Mouse (Mus musculus): Measurements from ENCODE around the gene Gm867. TPM values are rescaled to one million over a fixed set of nuclear protein-coding genes. Genes with fewer than 3 reads are reported as not detected.
A peak's percentile ranks its signal among the peaks of the same experiment; 100 is the strongest.

Gene Gm867
- total RNA-seq, 2 experiments from 2014 or later: not detected

DNA sequence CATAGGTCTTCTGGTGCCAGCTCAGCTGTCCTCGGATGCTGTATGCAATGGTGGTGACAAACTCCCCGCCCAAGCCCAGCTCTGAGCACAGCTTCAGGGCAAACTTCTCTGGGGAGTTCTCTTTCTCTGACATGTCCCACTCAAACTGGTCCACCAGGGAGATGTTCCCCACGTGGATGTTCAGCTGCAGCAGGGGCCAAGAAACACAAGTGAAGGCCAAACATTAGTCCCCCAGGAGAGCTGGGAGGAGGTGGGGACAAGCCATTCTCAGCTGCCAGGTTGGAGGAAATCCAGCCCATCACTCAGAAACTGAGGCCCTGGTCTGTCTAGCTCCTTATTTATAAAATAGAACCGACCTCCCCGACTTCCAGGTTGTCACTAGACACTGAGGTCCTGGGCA lies 36.1 kb downstream of the Gm867 start:
- ATAC-seq (replicated peaks; ENCODE audit: poor library complexity, severe bottlenecking): no peak

DNA sequence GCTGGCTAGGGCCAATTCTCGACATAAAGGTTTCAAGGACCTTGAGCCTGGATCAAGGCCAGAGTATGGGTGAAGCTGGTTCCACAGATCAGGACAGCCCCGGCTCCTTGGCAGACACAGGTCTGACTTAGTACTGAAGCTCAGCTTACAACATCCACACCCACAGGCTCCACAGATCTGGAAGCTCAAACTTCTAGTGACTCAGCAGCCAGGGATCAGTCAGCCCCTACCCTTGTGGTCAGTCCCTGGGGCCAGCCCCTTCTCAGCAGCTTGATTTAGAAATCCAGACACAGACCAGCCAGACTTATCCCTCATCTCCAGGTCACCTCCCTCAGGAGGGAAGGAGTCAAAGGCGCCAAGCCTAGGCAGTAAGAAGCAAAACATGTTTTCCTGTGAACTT lies 41.6 kb downstream of the Gm867 start:
- ATAC-seq (replicated peaks; ENCODE audit: poor library complexity, severe bottlenecking): no peak

DNA sequence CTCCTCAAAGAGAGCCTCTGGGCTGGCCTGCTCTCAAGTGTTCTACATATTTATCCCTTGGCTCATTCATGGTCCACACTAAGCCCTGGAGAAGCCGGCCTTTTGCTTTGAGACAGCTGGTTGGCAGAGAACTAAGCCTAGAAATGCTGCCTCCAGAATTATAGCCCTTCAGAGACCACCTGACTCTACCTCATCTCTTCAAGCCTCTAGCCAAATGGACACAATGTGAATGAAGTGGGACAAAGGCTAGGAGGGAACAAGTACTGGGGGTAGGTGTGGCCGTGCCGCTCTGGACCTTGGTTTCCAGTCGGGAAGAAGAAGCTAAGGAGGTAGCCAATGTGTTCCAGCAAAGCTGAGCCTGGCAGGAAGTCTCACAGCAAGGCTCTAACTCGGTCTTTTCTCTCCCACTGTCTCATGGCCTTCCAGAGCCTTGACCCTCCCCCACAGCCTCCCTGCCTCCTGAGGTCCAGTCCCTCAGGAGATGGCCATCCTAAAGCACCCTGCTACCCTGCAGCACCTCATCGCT lies 42.4 kb downstream of the Gm867 start:
- no peak for ATAC-seq (replicated peaks; ENCODE audit: poor library complexity, severe bottlenecking)

GRCm38 (mm10) chr10:75897373-75897772 lies 43.1 kb downstream of the Gm867 start:
- ATAC-seq (replicated peaks; ENCODE audit: poor library complexity, severe bottlenecking): 0 out of 2 replicates have a peak, but pooled peaks have one; percentile 10

- no peak for ATAC-seq (replicated peaks; ENCODE audit: poor library complexity, severe bottlenecking)
Observed at GRCm38 (mm10) chr10:75896208-75896607, 44.3 kb downstream of the Gm867 start.

DNA sequence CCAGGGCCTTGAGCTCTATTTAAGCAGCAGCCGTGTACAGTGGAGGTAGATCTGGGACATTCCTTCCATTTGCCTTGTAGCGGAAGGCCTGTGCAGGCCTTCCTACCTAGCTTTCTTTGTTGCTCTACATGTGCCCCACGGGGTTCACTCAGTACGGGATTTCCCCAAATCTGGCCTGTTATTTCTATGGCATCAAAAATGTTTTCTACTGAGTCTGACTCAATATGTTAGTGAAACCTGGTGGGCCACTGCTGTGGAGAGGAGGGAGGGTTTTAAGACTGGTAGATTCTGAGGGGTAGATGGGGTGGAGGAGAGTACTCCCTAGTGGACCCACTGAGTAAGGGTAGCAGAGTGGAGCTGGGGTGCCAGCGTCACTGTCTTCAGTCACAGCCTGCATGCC lies 44.7 kb downstream of the Gm867 start:
- no peak for ATAC-seq (replicated peaks; ENCODE audit: poor library complexity, severe bottlenecking)

DNA sequence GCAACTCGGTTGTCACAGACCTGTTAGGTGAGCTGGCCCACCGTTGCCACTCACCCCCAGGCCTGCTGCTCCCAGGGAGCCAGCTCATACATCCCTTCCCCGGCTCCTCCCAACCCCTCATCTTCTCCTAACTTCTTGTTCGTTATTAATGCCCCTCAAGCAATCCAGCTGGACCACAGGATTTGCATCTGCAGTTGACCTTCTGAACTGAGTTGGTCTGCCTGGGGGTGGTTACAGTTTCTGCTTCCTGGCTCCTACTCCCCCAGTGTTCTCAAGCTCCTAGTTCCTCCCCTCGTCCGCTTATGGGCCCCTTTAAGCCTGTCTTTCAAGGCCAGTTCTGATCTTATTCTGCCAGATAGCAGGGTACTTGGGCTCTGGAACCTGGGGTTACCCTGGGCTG lies 45.9 kb downstream of the Gm867 start:
- no peak for ATAC-seq (replicated peaks; ENCODE audit: poor library complexity, severe bottlenecking)

DNA sequence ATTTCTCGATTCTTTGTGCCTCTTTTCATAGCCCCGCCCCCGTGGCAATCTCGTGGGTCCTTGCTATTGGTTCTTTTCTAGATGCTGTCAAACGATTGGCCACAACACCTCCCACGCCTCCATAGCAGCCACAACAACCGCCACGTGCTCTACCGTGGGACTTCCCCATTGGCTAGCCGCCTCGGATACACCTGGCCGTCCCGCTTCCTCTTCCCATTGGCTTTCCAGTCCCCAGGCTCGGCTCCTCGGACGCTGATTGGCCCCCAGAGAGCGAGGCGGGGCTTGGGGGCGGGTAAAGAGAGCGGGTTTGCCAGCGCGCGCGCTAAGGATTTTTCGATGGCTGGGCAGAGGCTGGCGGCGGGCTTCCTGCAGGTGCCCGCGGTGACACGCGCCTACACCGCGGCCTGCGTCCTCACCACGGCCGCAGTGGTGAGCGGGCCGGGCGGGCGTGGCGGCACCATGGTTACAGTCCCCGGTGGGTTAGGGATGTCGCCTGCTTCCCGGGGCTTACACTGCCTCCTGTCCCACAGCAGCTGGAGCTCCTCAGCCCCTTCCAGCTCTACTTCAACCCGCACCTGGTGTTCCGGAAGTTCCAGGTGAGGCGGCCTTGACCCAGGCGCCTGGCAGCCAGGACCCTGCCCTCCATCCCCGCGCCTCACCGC lies 47.3 kb downstream of the Gm867 start, which contains the start of gene Derl3:
Gene Derl3, plus strand, starts transcription at position 325 of the 662 bp plus-strand sequence.
- peak; percentile 96 for ATAC-seq (replicated peaks; ENCODE audit: poor library complexity, severe bottlenecking)

GRCm38 (mm10) chr10:75889406-75890153 lies 50.9 kb downstream of the Gm867 start:
- ATAC-seq (replicated peaks; ENCODE audit: poor library complexity, severe bottlenecking): no peak

Other genes with a start within 250 kb of the Gm867 start
- 48.8 and 68.8 TPM in 2 replicates for gene Cabin1, start 176.3 kb downstream of the Gm867 start, total RNA-seq (2014; fragmentation: Nextera tagmentation)
- 23.0 and 24.9 TPM in 2 replicates for gene Cabin1, start 176.3 kb downstream of the Gm867 start, total RNA-seq (2017)
- gene Ddt, start 167.3 kb downstream of the Gm867 start, total RNA-seq (2014; fragmentation: Nextera tagmentation): 65.6 and 85.2 TPM in 2 replicates
- gene Ddt, start 167.3 kb downstream of the Gm867 start, total RNA-seq (2017): 45.0 and 61.0 TPM in 2 replicates
- gene Gm20441, start 159.7 kb downstream of the Gm867 start, total RNA-seq (2014; fragmentation: Nextera tagmentation): not detected in 2 replicates
- not detected in 2 replicates for gene Gm20441, start 159.7 kb downstream of the Gm867 start, total RNA-seq (2017)
- gene Gstt3, start 159.3 kb downstream of the Gm867 start, total RNA-seq (2014; fragmentation: Nextera tagmentation): 4.5 and 12.9 TPM in 2 replicates
- gene Gstt3, start 159.3 kb downstream of the Gm867 start, total RNA-seq (2017): 4.4 and 4.7 TPM in 2 replicates
- gene Gstt1, start 142.1 kb downstream of the Gm867 start, total RNA-seq (2014; fragmentation: Nextera tagmentation): not detected in 2 replicates
- not detected in 2 replicates for gene Gstt1, start 142.1 kb downstream of the Gm867 start, total RNA-seq (2017)
- not detected in 2 replicates for gene Gstt4, start 118.1 kb downstream of the Gm867 start, total RNA-seq (2014; fragmentation: Nextera tagmentation)
- not detected in 2 replicates for gene Gstt4, start 118.1 kb downstream of the Gm867 start, total RNA-seq (2017)
- gene Gstt2, start 103.2 kb downstream of the Gm867 start, total RNA-seq (2014; fragmentation: Nextera tagmentation): 18.0 and 33.8 TPM in 2 replicates
- gene Gstt2, start 103.2 kb downstream of the Gm867 start, total RNA-seq (2017): 17.5 and 31.1 TPM in 2 replicates
- 657 and 889 TPM in 2 replicates for gene Mif, start 80.4 kb downstream of the Gm867 start, total RNA-seq (2014; fragmentation: Nextera tagmentation)
- gene Mif, start 80.4 kb downstream of the Gm867 start, total RNA-seq (2017): 712 and 870 TPM in 2 replicates
- gene Derl3, start 47.3 kb downstream of the Gm867 start, total RNA-seq (2014; fragmentation: Nextera tagmentation): 7.0 TPM in 1 of 2 replicates, not detected in the other
- gene Derl3, start 47.3 kb downstream of the Gm867 start, total RNA-seq (2017): 2.3 TPM in 1 of 2 replicates, not detected in the other
- 80.0 and 102 TPM in 2 replicates for gene Smarcb1, start 19.1 kb downstream of the Gm867 start, total RNA-seq (2014; fragmentation: Nextera tagmentation)
- 58.0 and 79.4 TPM in 2 replicates for gene Smarcb1, start 19.1 kb downstream of the Gm867 start, total RNA-seq (2017)
- gene Chchd10, start 7.5 kb downstream of the Gm867 start, total RNA-seq (2014; fragmentation: Nextera tagmentation): 60.4 and 66.7 TPM in 2 replicates
- 33.2 and 37.5 TPM in 2 replicates for gene Chchd10, start 7.5 kb downstream of the Gm867 start, total RNA-seq (2017)
- 0.41 TPM in 1 of 2 replicates, not detected in the other for gene Mmp11, start 4.2 kb downstream of the Gm867 start, total RNA-seq (2014; fragmentation: Nextera tagmentation)
- gene Mmp11, start 4.2 kb downstream of the Gm867 start, total RNA-seq (2017): not detected in 2 replicates
- gene Vpreb3, start 2.4 kb upstream of the Gm867 start, total RNA-seq (2014; fragmentation: Nextera tagmentation): not detected in 2 replicates
- gene Vpreb3, start 2.4 kb upstream of the Gm867 start, total RNA-seq (2017): not detected in 2 replicates
- 0.77 and 1.7 TPM in 2 replicates for gene Gm5134, start 13.8 kb upstream of the Gm867 start, total RNA-seq (2014; fragmentation: Nextera tagmentation)
- 0.36 and 0.43 TPM in 2 replicates for gene Gm5134, start 13.8 kb upstream of the Gm867 start, total RNA-seq (2017)
- 5.7 and 25.2 TPM in 2 replicates for gene Zfp280b, start 92.0 kb upstream of the Gm867 start, total RNA-seq (2014; fragmentation: Nextera tagmentation)
- gene Zfp280b, start 92.0 kb upstream of the Gm867 start, total RNA-seq (2017): 7.8 and 22.6 TPM in 2 replicates
- gene Slc5a4b, start 170.3 kb upstream of the Gm867 start, total RNA-seq (2014; fragmentation: Nextera tagmentation): not detected in 2 replicates
- not detected in 2 replicates for gene Slc5a4b, start 170.3 kb upstream of the Gm867 start, total RNA-seq (2017)
- not detected in 2 replicates for gene Slc5a4a, start 206.8 kb upstream of the Gm867 start, total RNA-seq (2014; fragmentation: Nextera tagmentation)
- not detected in 2 replicates for gene Slc5a4a, start 206.8 kb upstream of the Gm867 start, total RNA-seq (2017)